Mouse (Mus musculus) left cerebral cortex, postnatal 4 days (tissue): Measurements from ENCODE around the gene Pde6g. TPM values are rescaled to one million over a fixed set of nuclear protein-coding genes. Genes with fewer than 3 reads are reported as not detected.

ENCODE experiments used
- DNase-seq: peaks from one replicate; pipeline ENCODE4 v3.0.0-alpha.2; 2022
- intact Hi-C: fragments of 180-260 bp; cut with DNase I; formaldehyde crosslinking; loops from one replicate; pipeline ENCODE4 v1.15.1; 2025
- total RNA-seq, 2 experiments: library from RNA; stranded (reverse); gene quantifications; 2 replicates each; pipeline ENCODE4 v1.2.3; 2021

Pde6g gene
- under 1 TPM; 0.22 to 0.32 TPM for total RNA-seq

- DNase-seq: no peak
- intact Hi-C loops: no loop called here
Observed at GRCm38 (mm10) chr11:120453306-120453705, at the start of gene Pde6g. TSS of gene Pde6g (minus strand) at chr11:120453500.

GRCm38 (mm10) chr11:120501701-120502100 is 48.4 kb upstream of the Pde6g start:
- DNase-seq: no peak
- intact Hi-C loops: no loop called here

- no peak for DNase-seq
Observed at GRCm38 (mm10) chr11:120501018-120501417, 47.7 kb upstream of the Pde6g start.

DNA sequence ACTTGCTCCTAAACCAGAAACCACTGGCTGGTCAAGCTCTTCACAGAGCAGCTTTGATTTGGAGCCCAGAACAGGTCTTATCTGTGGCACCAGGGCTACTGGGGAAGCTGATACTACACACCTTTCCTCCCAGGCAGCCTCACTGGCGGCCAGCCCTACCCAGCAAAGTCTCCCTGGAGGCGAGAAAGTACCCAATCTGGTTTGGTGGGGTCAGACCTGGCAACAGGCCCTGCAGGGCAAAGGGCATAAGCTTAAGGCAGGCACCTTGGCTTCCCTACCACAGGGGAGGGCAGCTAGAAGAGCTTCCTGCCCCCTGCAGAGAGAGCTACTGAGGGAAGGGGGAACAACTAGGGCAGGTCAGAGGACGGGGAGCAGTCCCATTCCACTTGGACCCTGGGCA is 47.1 kb upstream of the Pde6g start:
- intact Hi-C loops: no loop called here
- DNase-seq: no peak

More at GRCm38 (mm10) chr11:120501018-120501417, 47.7 kb upstream of the Pde6g start:
- intact Hi-C loops: no loop called here

DNA sequence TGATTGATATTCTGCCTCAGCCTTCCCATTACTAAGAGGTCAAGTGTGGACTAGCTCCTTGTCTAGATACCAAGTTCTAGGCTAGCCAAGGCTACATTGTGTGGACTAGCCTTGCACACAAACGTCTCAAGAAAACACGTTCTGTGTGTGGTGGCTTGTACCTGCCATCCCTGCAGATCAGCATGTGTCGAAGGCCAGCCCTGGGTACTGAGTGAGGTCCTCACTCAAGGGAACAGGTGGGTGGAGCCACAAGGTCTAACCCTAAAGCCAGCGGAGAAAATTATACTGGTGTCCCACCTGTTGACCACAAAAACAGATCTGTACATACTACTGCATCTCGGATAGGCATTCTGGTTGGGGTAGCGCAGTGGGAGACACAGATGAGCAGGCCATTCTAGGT is 46.6 kb upstream of the Pde6g start:
- no peak for DNase-seq
- intact Hi-C loops: no loop called here

DNA sequence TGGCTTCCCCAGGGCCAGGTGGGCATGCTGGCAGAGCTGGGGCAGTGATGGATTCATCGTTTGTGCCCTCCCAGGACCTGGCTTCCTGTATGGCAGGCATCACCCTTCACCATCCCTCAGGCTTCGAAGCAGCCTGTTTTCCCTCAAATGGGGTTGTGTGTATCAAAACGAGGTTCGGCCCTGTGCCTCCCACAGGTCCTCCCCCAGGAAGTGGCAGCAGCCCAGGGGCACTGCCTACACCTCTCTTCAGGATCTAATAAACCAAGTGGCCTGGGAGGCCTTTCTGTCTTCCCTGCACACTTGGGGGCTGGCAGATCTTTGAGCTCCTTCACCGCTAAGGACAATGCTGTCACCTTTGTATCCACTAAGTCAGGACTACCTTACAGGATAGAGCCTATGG is 45.6 kb upstream of the Pde6g start:
- intact Hi-C loops: no loop called here
- DNase-seq: no peak

DNA sequence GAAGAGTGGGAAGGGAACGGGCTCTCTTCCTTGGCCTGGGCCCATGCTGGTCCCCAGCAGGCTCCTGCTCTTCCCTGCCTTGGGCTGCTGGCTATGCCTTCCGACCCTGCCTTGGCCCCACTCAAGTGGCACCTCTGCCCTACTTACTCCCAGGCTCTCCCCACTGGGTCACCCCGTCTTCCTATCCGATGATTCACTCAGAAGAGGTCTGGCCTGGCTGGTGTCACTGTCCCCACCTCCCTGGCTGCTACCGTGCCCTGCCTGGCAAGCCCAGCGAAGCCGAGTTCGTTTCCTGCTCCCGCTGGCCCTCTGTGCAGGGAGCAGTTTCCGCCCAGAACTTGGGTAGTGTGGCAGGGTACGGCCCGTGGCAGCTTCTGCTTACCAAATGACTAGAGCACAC is 44.9 kb upstream of the Pde6g start:
- intact Hi-C loops: no loop called here
- DNase-seq: no peak

GRCm38 (mm10) chr11:120497436-120497835 is 44.1 kb upstream of the Pde6g start:
- DNase-seq: no peak
- intact Hi-C loops: no loop called here

GRCm38 (mm10) chr11:120493911-120494310 is 40.6 kb upstream of the Pde6g start:
- no peak for DNase-seq
- intact Hi-C loops: no loop called here

DNA sequence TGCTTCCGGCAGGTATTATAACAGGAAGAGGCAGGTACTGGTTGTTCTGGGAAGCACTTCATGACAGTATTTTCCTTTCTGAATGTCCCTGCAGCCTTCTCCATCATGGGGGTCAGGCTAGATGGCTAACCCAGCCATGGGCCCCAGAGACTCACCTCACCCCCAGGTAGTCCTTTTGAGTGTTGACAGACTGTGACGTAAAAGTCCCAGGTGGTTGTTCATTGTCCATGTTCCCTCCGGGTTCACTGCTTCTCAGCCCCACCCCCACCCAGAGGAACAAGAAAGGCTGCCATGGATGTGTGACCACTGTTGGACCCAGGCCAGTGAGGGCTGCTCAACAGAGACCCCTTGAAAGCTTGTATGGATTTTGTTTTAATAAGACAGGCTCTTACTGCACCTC is 40.1 kb upstream of the Pde6g start:
- intact Hi-C loops: no loop called here
- no peak for DNase-seq

DNA sequence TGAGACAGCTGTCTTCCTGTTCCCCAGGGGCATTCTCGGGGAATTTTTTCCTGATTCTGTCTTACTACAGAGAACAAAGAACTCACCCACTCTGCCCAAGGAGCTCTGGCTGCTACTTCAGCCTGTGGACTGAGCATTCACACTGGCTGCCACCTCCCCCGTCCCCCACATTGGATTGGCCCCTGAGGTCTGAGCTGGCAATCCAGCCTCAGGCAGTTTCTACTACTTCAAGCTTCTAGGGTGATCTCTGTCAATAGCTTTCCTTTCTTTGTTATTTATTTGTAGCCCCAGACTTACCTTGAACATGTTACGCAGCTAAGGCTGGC is 39.5 kb upstream of the Pde6g start:
- no peak for DNase-seq
- intact Hi-C loops: no loop called here

GRCm38 (mm10) chr11:120492024-120492877 is 39.0 kb upstream of the Pde6g start:
- intact Hi-C loops: no loop called here
- DNase-seq: no peak

DNA sequence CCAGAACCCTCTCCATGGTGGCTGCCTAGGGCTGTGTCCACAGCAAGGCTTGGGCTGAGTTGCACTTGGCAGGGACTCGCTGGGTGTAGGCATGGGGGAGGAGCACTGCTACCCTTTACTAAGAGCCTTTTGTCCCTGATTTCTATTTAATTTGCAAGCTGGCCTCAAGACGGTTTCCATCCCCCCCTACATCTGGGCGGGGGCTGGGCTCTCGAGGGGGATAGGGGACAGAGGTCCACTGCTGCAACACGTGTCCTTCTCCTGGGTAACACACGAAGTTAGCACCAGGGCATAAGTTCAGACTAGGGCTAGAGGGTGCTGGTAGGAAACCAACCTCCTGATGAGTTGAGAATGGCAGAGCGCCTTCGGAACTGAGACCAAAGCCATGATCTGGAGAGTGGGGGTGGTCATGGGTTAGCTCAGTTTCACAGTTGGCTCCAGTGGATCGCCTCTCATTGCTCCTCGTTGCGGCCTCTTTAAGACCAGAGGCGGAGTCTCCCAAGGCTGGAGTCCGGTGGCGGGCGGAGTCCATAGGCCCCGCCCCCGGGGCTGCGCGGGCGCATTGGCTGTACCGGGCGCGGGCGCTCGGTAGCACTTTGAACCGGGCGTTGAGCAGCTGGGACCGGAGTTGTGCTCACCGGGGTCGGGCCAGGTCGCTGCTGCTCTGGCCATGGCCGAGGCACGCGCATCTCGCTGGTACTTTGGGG is 38.2 kb upstream of the Pde6g start, which contains the start of gene Slc25a10:
TSS of gene Slc25a10 (plus strand) at position 524 of the 707 bp plus-strand sequence.
- peak; percentile 87 for DNase-seq

DNA sequence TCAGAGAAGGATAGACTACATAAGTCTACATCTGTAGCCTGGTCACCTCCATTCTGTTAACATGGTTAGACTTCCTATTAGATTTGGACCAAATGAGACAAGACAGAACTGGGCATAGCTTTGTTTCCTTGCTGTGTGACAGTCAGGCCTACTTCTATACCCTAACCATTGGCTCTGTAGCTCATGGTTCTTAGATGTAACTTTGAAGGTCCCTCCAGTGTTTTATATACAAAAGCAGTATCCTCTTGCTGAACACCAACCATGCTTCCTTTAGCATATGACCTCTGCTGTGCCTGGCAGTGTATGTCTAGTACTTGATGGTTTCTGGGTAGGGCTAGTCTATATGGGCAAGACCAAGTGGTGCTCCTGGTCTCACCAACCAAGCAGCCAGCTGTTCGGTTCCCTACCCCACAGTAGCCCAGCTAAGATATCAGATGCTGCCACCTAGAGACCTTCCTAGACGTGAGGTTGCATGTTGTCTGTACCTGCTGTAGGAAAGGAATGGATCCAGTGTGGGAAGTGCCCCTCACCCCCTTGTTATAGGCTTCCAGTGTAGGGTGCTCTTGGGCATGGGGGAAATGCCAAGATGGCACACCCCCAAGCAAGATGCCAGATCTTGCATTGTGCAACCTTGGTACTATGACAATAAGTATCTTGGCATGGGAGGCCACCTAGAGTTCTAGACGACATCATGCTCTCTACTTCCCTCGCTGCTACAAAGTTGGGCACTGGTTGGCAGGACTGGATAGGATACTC is 37.2 kb upstream of the Pde6g start:
- DNase-seq: no peak
- intact Hi-C loops: no loop called here

More for the DNA sequence above, 38.2 kb upstream of the Pde6g start, which contains the start of gene Slc25a10:
- intact Hi-C loops: no loop called here

DNA sequence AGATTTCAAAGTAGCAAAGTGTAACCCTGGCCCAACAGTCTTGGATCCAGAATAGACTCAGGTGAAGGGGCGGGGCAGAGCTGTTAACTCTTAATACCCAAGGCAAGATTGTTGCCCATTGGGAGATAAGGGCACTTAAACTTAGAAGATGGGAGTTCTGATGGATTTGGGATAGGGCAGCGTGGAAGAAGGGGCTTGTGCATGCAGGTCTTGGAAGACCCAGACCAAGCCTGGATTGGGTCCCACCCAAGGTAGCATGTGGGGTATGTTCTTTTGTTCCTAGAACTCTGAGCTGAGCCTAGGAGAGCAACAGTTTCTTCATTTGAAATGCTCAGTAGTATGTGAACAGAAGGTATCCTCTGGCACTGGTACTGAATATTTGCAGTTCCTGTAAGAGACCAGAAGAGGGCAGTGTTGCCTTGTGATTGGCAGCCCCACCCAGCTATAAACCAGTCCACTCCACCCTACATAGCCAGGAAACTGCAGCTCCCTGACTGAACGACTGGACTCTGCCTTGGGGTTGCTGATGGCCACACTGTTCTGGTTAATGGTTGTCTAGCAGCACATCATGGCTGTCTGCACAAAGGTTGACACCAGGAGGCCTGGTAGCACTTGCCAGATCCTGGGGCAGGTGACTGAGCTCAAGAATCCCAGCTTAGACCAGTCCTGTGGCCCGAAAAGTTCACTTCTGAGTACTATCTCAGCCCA is 35.9 kb upstream of the Pde6g start:
- intact Hi-C loops: no loop called here
- peak; percentile 51 for DNase-seq

- DNase-seq: no peak
- intact Hi-C loops: no loop called here
Observed at GRCm38 (mm10) chr11:120488516-120488915, 35.2 kb upstream of the Pde6g start.

- no peak for DNase-seq
- intact Hi-C loops: no loop called here
Observed at GRCm38 (mm10) chr11:120485251-120485650, 32.0 kb upstream of the Pde6g start.

DNA sequence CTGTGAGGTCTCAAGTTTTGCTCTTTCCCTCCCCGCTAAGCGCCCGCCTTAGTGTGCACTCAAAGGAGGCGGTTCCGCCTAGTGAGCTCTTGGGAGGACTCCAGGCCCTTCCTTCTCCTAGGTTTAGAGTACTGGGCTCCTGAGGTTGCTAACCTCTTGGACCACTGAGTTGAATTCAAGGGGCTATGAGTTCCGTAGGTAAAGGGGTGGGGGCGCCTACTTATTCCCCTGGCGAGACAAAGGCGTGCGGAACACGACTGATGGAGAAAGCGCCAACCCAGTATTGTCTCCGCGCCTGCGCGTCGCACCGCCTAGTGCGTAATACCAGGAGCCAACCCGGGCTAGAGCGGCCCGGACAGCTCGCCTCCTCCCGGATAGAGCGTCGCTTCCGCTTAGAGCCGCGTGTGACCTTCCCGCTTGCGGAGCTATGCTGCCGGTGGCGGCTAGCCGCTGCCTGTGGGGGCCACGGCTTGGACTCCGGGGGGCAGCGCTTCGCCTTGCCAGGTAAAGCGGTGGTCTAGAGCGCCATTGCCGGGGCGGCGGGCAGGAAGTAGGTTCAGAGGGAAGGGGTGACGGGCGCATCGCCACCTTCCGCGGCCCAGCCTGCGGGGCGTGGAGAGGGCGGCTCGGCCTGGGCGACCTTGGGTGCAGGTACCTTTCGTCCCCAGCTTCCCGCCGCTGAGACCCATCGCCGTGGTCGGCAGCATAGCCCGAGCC is 31.1 kb upstream of the Pde6g start, which contains the start of gene Mrpl12:
TSS of gene Mrpl12 (plus strand) at position 349 of the 717 bp plus-strand sequence.
- intact Hi-C loops: no loop called here
- DNase-seq: peak; percentile 92

- DNase-seq: no peak
- intact Hi-C loops: no loop called here
Observed at GRCm38 (mm10) chr11:120483448-120483934, 30.2 kb upstream of the Pde6g start.

GRCm38 (mm10) chr11:120472052-120472451 is 18.8 kb upstream of the Pde6g start:
- no peak for DNase-seq
- intact Hi-C loops: no loop called here
